Mouse (Mus musculus) hindbrain, embryonic 15.5 days (tissue): ENCODE results near the gene Gm49388. TPM values are rescaled to one million over a fixed set of nuclear protein-coding genes. Genes with fewer than 3 reads are reported as not detected.

Experiments used
- ATAC-seq: fragments of 200-750 bp; cut with Nextera tagmentation; 2 replicates; pipeline ENCODE4 v1.8.0; 2017; ENCODE audit warnings: low read depth, moderate number of reproducible peaks, moderate TSS enrichment; ENCODE audit not compliant: low FRiP score
- H3K27ac ChIP-seq: fragments of 300-500 bp; sonication (generic); replicated peaks from 2 replicates; pipeline ENCODE4 v1.5.1; 2015; ENCODE audit warnings: mild to moderate bottlenecking, inconsistent platforms
- H3K27me3 ChIP-seq: fragments of 300-500 bp; sonication (generic); 2 replicates; pipeline ENCODE4 v1.6.1; 2015; ENCODE audit warnings: control low read depth, inconsistent platforms
- H3K36me3 ChIP-seq: fragments of 300-500 bp; sonication (generic); 2 replicates; pipeline ENCODE4 v1.6.1; 2015; ENCODE audit warnings: control low read depth, inconsistent platforms
- H3K4me1 ChIP-seq: fragments of 300-500 bp; sonication (generic); replicated peaks from 2 replicates; pipeline ENCODE4 v1.6.1; 2015; ENCODE audit warnings: control low read depth, inconsistent platforms
- H3K4me2 ChIP-seq: fragments of 300-500 bp; sonication (generic); 2 replicates; pipeline ENCODE4 v1.6.1; 2015; ENCODE audit warnings: moderate library complexity, mild to moderate bottlenecking, inconsistent platforms
- H3K4me3 ChIP-seq: fragments of 300-500 bp; sonication (generic); 2 replicates; pipeline ENCODE4 v1.5.1; 2015; ENCODE audit warnings: mild to moderate bottlenecking, inconsistent platforms
- H3K9ac ChIP-seq: fragments of 300-500 bp; sonication (generic); 2 replicates; pipeline ENCODE4 v1.6.1; 2015; ENCODE audit warnings: inconsistent platforms
- H3K9me3 ChIP-seq: fragments of 300-500 bp; sonication (generic); 2 replicates; pipeline ENCODE4 v1.6.1; 2016; ENCODE audit warnings: control low read depth, inconsistent platforms
- WGBS: fragments of 180-500 bp; shearing (Covaris S2); methylation state at CpG from one replicate; pipeline ENCODE4 v1.1.7; 2015; 5-methylcytosine and 5-hydroxymethylcytosine counted together
- polyA plus RNA-seq: library from polyadenylated mRNA; unstranded; fragments of >200 nt; fragmentation: Nextera tagmentation; extraction: Ambion mirVana; gene quantifications from 2 replicates; pipeline ENCODE4 v1.2.1, GENCODE M21; 2015

Gene Gm49388
- not detected in 2 replicates for polyA plus RNA-seq

DNA sequence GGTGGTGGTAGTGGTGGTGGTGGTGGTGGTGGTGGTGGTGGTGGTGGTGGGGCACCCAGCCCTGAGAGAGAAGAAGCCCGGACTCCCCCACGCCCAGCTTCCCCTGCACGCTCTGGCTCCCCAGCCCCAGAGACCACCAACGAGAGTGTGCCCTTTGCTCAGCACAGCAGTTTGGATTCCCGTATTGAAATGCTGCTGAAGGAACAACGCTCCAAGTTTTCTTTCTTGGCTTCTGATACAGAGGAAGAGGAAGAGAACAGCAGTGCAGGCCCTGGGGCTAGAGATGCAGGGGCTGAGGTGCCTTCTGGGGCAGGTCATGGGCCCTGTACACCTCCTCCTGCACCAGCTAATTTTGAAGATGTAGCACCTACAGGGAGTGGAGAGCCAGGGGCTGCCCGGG lies at the start of gene Gm49388:
Gene Gm49388, plus strand, starts transcription at position 301 of the 400 bp plus-strand sequence.
- Histone ChIP-seq H3K27me3 (no peaks in the 10 kb centered on the region), H3K4me2 (no peak within 1 kb of the TSS), H3K9ac (no peak within 1 kb of the TSS), H3K9me3 (no peaks in the 10 kb centered on the region), H3K4me1 (no peaks in the 10 kb centered on the region), H3K4me3 (no peak within 1 kb of the TSS), H3K27ac (no peak within 1 kb of the TSS), H3K36me3 (peaks cover 93% of the 10 kb centered on the region)
- ATAC-seq = no peak
- 93% methylated on average over 7 of the region's 7 CpGs for WGBS

GRCm38 (mm10) chr7:127744366-127745045 lies 40.9 kb upstream of the Gm49388 start, which contains the start of gene Fbxl19:
Gene Fbxl19, plus strand, starts transcription at chr7:127744543.
- Histone ChIP-seq H3K27ac (peak within 1 kb of the TSS; percentile 89), H3K9me3 (no peaks in the 10 kb centered on the region), H3K4me2 (peak within 1 kb of the TSS; percentile 87), H3K36me3 (peaks cover 10% of the 10 kb centered on the region), H3K4me3 (peak within 1 kb of the TSS; percentile 86), H3K27me3 (no peaks in the 10 kb centered on the region), H3K4me1 (peaks cover 21% of the 10 kb centered on the region), H3K9ac (peak within 1 kb of the TSS; percentile 53)
- WGBS = under 1% methylated on average over 26 of the region's 26 CpGs
- ATAC-seq = no peak

GRCm38 (mm10) chr7:127745251-127745651 lies 40.2 kb upstream of the Gm49388 start:
- Histone ChIP-seq H3K36me3 (peaks cover 17% of the 10 kb centered on the region), H3K4me2 (peak overlapping the region; percentile 87), H3K27me3 (no peaks in the 10 kb centered on the region), H3K4me1 (peaks cover 21% of the 10 kb centered on the region), H3K27ac (peak overlapping the region; percentile 89), H3K9me3 (no peaks in the 10 kb centered on the region), H3K4me3 (peak overlapping the region; percentile 86), H3K9ac (peak overlapping the region; percentile 53)
- ATAC-seq = peak; percentile 89
- under 1% methylated on average over 19 of the region's 19 CpGs for WGBS

DNA sequence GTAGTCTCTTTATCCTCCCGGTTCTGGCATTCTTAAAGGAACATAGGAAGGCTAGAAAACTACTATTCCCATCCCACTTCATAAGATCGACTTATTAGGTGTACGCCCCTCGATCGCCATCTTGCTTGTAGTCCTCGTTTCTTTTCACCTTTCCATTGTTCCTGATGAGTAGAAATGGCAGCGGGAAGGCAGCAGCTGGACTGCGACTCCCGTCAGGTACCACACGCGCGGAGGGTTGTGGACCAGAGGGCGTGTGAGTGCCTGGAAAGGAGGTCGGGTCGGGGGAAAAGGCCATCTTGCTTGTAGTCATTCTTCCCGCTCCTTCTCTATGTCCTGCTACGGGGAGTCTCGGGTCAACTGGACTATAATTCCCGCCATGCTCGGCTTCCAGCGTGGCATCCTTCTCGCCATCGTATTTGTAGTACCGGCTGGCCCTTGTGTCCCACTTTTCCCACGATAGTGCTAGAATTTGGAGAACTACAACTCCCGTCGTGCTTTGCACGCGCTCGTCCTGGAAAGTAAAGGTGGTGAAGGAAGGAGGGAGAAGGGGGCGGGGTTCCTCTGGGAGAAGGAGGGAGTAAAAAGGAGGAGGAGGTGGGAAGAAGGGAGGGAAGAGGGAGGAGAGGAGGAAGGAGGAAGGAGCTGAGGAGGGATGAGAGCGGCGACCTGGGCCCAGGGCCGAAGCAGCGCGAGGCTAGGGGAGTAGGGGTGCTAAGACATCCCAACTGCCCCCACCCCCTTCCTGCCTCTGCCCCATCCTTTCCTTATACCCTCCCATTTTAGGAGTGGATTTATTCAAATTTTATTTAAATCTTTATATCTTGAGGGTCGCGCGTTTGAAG lies 39.5 kb upstream of the Gm49388 start:
- Histone ChIP-seq H3K9ac (peak overlapping the region; percentile 96), H3K4me2 (peak overlapping the region; percentile 87), H3K27me3 (no peaks in the 10 kb centered on the region), H3K36me3 (peaks cover 24% of the 10 kb centered on the region), H3K4me3 (peak overlapping the region; percentile 86), H3K27ac (peak overlapping the region; percentile 89), H3K4me1 (peaks cover 21% of the 10 kb centered on the region), H3K9me3 (no peaks in the 10 kb centered on the region)
- ATAC-seq = peak; percentile 93
- WGBS = under 1% methylated on average over 38 of the region's 39 CpGs

GRCm38 (mm10) chr7:127746494-127747491 lies 38.6 kb upstream of the Gm49388 start:
- peak overlapping the region; percentile 86 for H3K4me3 ChIP-seq
- peaks cover 21% of the 10 kb centered on the region for H3K4me1 ChIP-seq
- H3K9me3 ChIP-seq = no peaks in the 10 kb centered on the region
- H3K36me3 ChIP-seq = peaks cover 33% of the 10 kb centered on the region
- H3K27ac ChIP-seq = peak overlapping the region; percentile 89
- H3K27me3 ChIP-seq = no peaks in the 10 kb centered on the region
- H3K4me2 ChIP-seq = peak overlapping the region; percentile 87
- under 1% methylated on average over 31 of the region's 62 CpGs for WGBS
- peak overlapping the region; percentile 96 for H3K9ac ChIP-seq
- ATAC-seq = no peak

- WGBS = 33% methylated on average over 6 of the region's 6 CpGs
- ATAC-seq = no peak
- Histone ChIP-seq H3K4me1 (peaks cover 21% of the 10 kb centered on the region), H3K9me3 (no peaks in the 10 kb centered on the region), H3K4me3 (peak overlapping the region; percentile 86), H3K9ac (peak overlapping the region; percentile 96), H3K4me2 (peak overlapping the region; percentile 87), H3K27ac (peak overlapping the region; percentile 89), H3K36me3 (peaks cover 42% of the 10 kb centered on the region), H3K27me3 (no peaks in the 10 kb centered on the region)
Observed at GRCm38 (mm10) chr7:127747559-127748234, 37.7 kb upstream of the Gm49388 start.

GRCm38 (mm10) chr7:127748235-127748560 lies 37.2 kb upstream of the Gm49388 start:
- ATAC-seq = no peak
- H3K36me3 ChIP-seq = peaks cover 46% of the 10 kb centered on the region
- no peak overlapping the region for H3K27ac ChIP-seq
- H3K9me3 ChIP-seq = no peaks in the 10 kb centered on the region
- peaks cover 25% of the 10 kb centered on the region for H3K4me1 ChIP-seq
- H3K9ac ChIP-seq = no peak overlapping the region
- peak overlapping the region; percentile 86 for H3K4me3 ChIP-seq
- H3K4me2 ChIP-seq = peak overlapping the region; percentile 87; the same call in 1 of the 2 replicates
- H3K27me3 ChIP-seq = no peaks in the 10 kb centered on the region
- WGBS = 96% methylated on average over 28 of the region's 28 CpGs

- H3K4me1 ChIP-seq = peaks cover 28% of the 10 kb centered on the region
- no peak for ATAC-seq
- WGBS = 90% methylated on average over 19 of the region's 19 CpGs
- H3K27ac ChIP-seq = no peak overlapping the region
- H3K9me3 ChIP-seq = no peaks in the 10 kb centered on the region
- H3K27me3 ChIP-seq = no peaks in the 10 kb centered on the region
- H3K4me3 ChIP-seq = no peak overlapping the region
- H3K4me2 ChIP-seq = no peak overlapping the region
- H3K9ac ChIP-seq = no peak overlapping the region
- H3K36me3 ChIP-seq = peaks cover 67% of the 10 kb centered on the region
Observed at GRCm38 (mm10) chr7:127750131-127751127, 35.0 kb upstream of the Gm49388 start.

DNA sequence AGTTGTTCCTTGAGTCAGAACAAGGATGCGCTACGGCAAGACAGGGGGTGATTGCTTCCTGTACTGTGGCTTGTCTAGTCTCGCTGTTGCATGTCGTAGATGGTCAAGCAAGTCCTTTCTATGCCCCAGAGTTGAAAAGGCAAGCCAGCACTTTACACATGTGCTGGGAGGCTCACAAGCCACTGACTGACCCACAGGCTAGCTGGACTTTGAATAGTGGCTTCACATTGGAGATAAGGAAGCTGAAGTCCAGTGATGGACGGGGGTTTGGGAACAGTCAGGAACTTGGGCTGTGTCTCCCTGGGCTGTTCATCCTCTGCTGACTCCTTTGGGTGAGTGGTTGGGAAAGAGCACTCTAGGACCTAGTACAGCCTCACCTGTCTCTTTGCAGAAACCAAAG lies 33.8 kb upstream of the Gm49388 start:
- H3K4me1 ChIP-seq = peaks cover 39% of the 10 kb centered on the region
- peaks cover 70% of the 10 kb centered on the region for H3K36me3 ChIP-seq
- no peak for ATAC-seq

GRCm38 (mm10) chr7:127752069-127752468 lies 33.3 kb upstream of the Gm49388 start:
- Histone ChIP-seq H3K9ac (no peak overlapping the region), H3K4me3 (no peak overlapping the region), H3K4me2 (no peak overlapping the region), H3K27me3 (no peaks in the 10 kb centered on the region), H3K4me1 (peaks cover 42% of the 10 kb centered on the region), H3K9me3 (no peaks in the 10 kb centered on the region), H3K36me3 (peaks cover 75% of the 10 kb centered on the region), H3K27ac (no peak overlapping the region)
- 95% methylated on average over 27 of the region's 27 CpGs for WGBS
- no peak for ATAC-seq

More for the DNA sequence above, 33.8 kb upstream of the Gm49388 start:
- Histone ChIP-seq H3K9ac (no peak overlapping the region), H3K27me3 (no peaks in the 10 kb centered on the region), H3K9me3 (no peaks in the 10 kb centered on the region), H3K27ac (no peak overlapping the region), H3K4me3 (no peak overlapping the region), H3K4me2 (no peak overlapping the region)
- WGBS = 96% methylated on average over 5 of the region's 5 CpGs
